Mouse (Mus musculus) regulatory T cell (primary cell): ENCODE measurements around the gene Clasp1.

Experiments
- in situ Hi-C: fragments of 300-600 bp; cut with MboI, MseI; formaldehyde crosslinking; loops from one replicate; pipeline ENCODE4 v1.15.1; 2025; ENCODE audit warnings: high pct_unique_total_duplicates

The Clasp1 gene

GRCm38 (mm10) chr1:118486021-118486420, 97.2 kb downstream of the Clasp1 start:
- in situ Hi-C loops: no loop called here

- in situ Hi-C loops: no loop called here
Observed at GRCm38 (mm10) chr1:118492811-118493210, 104.0 kb downstream of the Clasp1 start.

GRCm38 (mm10) chr1:118494551-118494950, 105.7 kb downstream of the Clasp1 start:
- in situ Hi-C loops: no loop called here

- in situ Hi-C loops: no loop called here
Observed at GRCm38 (mm10) chr1:118498311-118498710, 109.5 kb downstream of the Clasp1 start.

- in situ Hi-C loops: no loop called here
Observed at GRCm38 (mm10) chr1:118500606-118501005, 111.7 kb downstream of the Clasp1 start.

- in situ Hi-C loops: no loop called here
Observed at GRCm38 (mm10) chr1:118501691-118502090, 112.8 kb downstream of the Clasp1 start.

- in situ Hi-C loops: no loop called here
Observed at GRCm38 (mm10) chr1:118505746-118506145, 116.9 kb downstream of the Clasp1 start.

GRCm38 (mm10) chr1:118510996-118511395, 122.1 kb downstream of the Clasp1 start:
- in situ Hi-C loops: no loop called here

- in situ Hi-C loops: no loop called here
Observed at GRCm38 (mm10) chr1:118511738-118512530, 123.1 kb downstream of the Clasp1 start.

GRCm38 (mm10) chr1:118516256-118516655, 127.4 kb downstream of the Clasp1 start:
- in situ Hi-C loops: no loop called here

- in situ Hi-C loops: no loop called here
Observed at GRCm38 (mm10) chr1:118523161-118523560, 134.3 kb downstream of the Clasp1 start.

- in situ Hi-C loops: no loop called here
Observed at GRCm38 (mm10) chr1:118525336-118525735, 136.5 kb downstream of the Clasp1 start.

- in situ Hi-C loops: no loop called here
Observed at GRCm38 (mm10) chr1:118529213-118529612, 140.4 kb downstream of the Clasp1 start.

GRCm38 (mm10) chr1:118531259-118531658, 142.4 kb downstream of the Clasp1 start:
- in situ Hi-C loops: no loop called here

GRCm38 (mm10) chr1:118536021-118536420, 147.2 kb downstream of the Clasp1 start:
- in situ Hi-C loops: no loop called here

GRCm38 (mm10) chr1:118539046-118539445, 150.2 kb downstream of the Clasp1 start:
- in situ Hi-C loops: no loop called here

GRCm38 (mm10) chr1:118542880-118543279, 154.0 kb downstream of the Clasp1 start:
- in situ Hi-C loops: no loop called here

- in situ Hi-C loops: no loop called here
Observed at GRCm38 (mm10) chr1:118548769-118549168, 159.9 kb downstream of the Clasp1 start.

- in situ Hi-C loops: no loop called here
Observed at GRCm38 (mm10) chr1:118551152-118551551, 162.3 kb downstream of the Clasp1 start.

- in situ Hi-C loops: no loop called here
Observed at GRCm38 (mm10) chr1:118552071-118552470, 163.2 kb downstream of the Clasp1 start.

GRCm38 (mm10) chr1:118553045-118553444, 164.2 kb downstream of the Clasp1 start:
- in situ Hi-C loops: no loop called here

GRCm38 (mm10) chr1:118553451-118553850, 164.6 kb downstream of the Clasp1 start:
- in situ Hi-C loops: no loop called here

- in situ Hi-C loops: no loop called here
Observed at GRCm38 (mm10) chr1:118554961-118555360, 166.1 kb downstream of the Clasp1 start.

GRCm38 (mm10) chr1:118559716-118560115, 170.9 kb downstream of the Clasp1 start:
- in situ Hi-C loops: no loop called here
